Mouse (Mus musculus): Measurements from ENCODE around the gene Camk1d.

- no peak for TF ChIP-seq CTCF (IDR thresholded peaks at IDR 0.05; ENCODE audit: extremely low read depth, insufficient read length, insufficient replicate concordance, low read depth, low read length)
- no peak for TF ChIP-seq POLR2A (IDR thresholded peaks at IDR 0.05; ENCODE audit: low read depth, low read length)
These were observed 296.9 kb downstream of the Camk1d start for GRCm38 (mm10) chr2:5417158-5418032.

Data from small intestine, adult 2 months (tissue).